Mouse (Mus musculus) embryonic facial prominence, embryonic 14.5 days (tissue): ENCODE data around the gene Mcat. TPM values are rescaled to one million over a fixed set of nuclear protein-coding genes. Genes with fewer than 3 reads are reported as not detected.

Experiments used
- ATAC-seq: fragments of 200-750 bp; cut with Nextera tagmentation; 2 replicates; pipeline ENCODE4 v1.8.0; 2017; ENCODE audit warnings: low read depth, moderate number of reproducible peaks, moderate TSS enrichment
- DNase-seq: peaks from one replicate; pipeline ENCODE4 v3.0.0-alpha.2; 2015; ENCODE audit warnings: low spot score
- H3K27ac ChIP-seq: fragments of 300-500 bp; sonication (generic); replicated peaks from 2 replicates; pipeline ENCODE4 v1.5.1; 2014; ENCODE audit warnings: low read depth, mild to moderate bottlenecking, low read length, moderate library complexity
- H3K27me3 ChIP-seq: fragments of 300-500 bp; sonication (generic); replicated peaks from 2 replicates; pipeline ENCODE4 v1.6.1; 2014; ENCODE audit warnings: low read length; ENCODE audit not compliant: control insufficient read depth, insufficient read depth
- H3K36me3 ChIP-seq: fragments of 300-500 bp; sonication (generic); 2 replicates; pipeline ENCODE4 v1.6.1; 2014; ENCODE audit warnings: low read length, mixed read lengths; ENCODE audit not compliant: control insufficient read depth, insufficient read depth
- H3K4me1 ChIP-seq: fragments of 300-500 bp; sonication (generic); 2 replicates; pipeline ENCODE4 v1.6.1; 2014; ENCODE audit warnings: antibody characterized with exemption, low read length; ENCODE audit not compliant: control insufficient read depth, insufficient read depth
- H3K4me2 ChIP-seq: fragments of 300-500 bp; sonication (generic); 2 replicates; pipeline ENCODE4 v1.6.1; 2014; ENCODE audit warnings: low read depth, mild to moderate bottlenecking, low read length, moderate library complexity, mixed read lengths
- H3K4me3 ChIP-seq: fragments of 300-500 bp; sonication (generic); 2 replicates; pipeline ENCODE4 v1.5.1; 2014; ENCODE audit warnings: low read depth, mild to moderate bottlenecking, low read length
- H3K9ac ChIP-seq: fragments of 300-500 bp; sonication (generic); 2 replicates; pipeline ENCODE4 v1.6.1; 2014; ENCODE audit warnings: low read depth, mild to moderate bottlenecking, low read length, moderate library complexity, mixed read lengths
- H3K9me3 ChIP-seq: fragments of 300-500 bp; sonication (generic); 2 replicates; pipeline ENCODE4 v1.6.1; 2016; ENCODE audit warnings: low read length; ENCODE audit not compliant: control insufficient read depth
- WGBS: fragments of 180-500 bp; shearing (Covaris S2); extraction: QIAGEN DNeasy Blood & Tissue Kit; methylation state at CpG from one replicate; pipeline ENCODE4 v1.1.7; 2014; 5-methylcytosine and 5-hydroxymethylcytosine counted together
- microRNA-seq: library from miRNA; unstranded; fragments of <30 nt; microRNA quantifications from one replicate; pipeline ENCODE4, GENCODE M21; 2016; ENCODE audit warnings: borderline number of aligned reads
- polyA plus RNA-seq: library from polyadenylated mRNA; unstranded; fragments of >200 nt; fragmentation: Nextera tagmentation; extraction: Ambion mirVana; gene quantifications from 2 replicates; pipeline ENCODE4 v1.2.1, GENCODE M21; 2014

Mcat gene
- polyA plus RNA-seq, 1 experiment from 2014 or later, result 34.9 TPM

DNA sequence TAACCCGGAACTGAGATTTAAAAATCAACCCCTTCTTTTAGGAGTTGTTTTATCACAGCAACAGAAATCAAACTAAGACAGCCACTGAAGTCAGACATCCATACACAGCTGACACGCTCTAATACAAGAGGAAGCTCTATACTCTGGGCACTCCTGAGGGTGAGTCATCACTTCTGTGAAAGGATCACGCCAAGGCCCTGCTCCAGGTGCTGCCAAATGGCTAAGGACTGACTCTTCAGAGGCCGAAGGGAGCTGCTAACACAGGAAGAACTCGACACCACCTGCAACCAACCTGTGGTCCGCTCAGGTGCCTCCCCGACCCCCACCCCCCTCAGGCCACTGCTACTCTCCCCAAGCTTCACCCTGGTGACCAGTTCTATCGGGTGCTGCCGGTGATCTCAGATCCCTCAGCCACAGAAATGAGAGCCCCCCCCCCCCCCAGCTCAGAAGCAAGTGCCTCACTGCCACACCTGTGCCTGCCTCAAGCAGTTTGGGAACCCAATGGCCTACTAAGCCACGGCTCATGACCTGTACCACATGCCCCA is 64.3 kb downstream of the Mcat start:
- peaks cover 44% of the 10 kb centered on the region; the same call in 1 of the 2 replicates for H3K36me3 ChIP-seq
- ATAC-seq, result no peak

GRCm38 (mm10) chr15:83497299-83497698 is 66.3 kb downstream of the Mcat start:
- 95% methylated on average over 6 of the region's 6 CpGs for WGBS
- no peak for ATAC-seq
- H3K36me3 ChIP-seq, result peaks cover 54% of the 10 kb centered on the region; the same call in 1 of the 2 replicates

More for the DNA sequence above, 64.3 kb downstream of the Mcat start:
- no peak overlapping the region for H3K4me3 ChIP-seq
- H3K27me3 ChIP-seq, result no peaks in the 10 kb centered on the region
- no peak overlapping the region for H3K9ac ChIP-seq
- H3K4me2 ChIP-seq, result no peak overlapping the region
- DNase-seq, result no peak
- WGBS, result 95% methylated on average over 10 of the region's 10 CpGs
- H3K27ac ChIP-seq, result no peak overlapping the region
- no peaks in the 10 kb centered on the region for H3K4me1 ChIP-seq
- H3K9me3 ChIP-seq, result no peaks in the 10 kb centered on the region

More at GRCm38 (mm10) chr15:83497299-83497698, 66.3 kb downstream of the Mcat start:
- no peak for DNase-seq
- no peaks in the 10 kb centered on the region for H3K9me3 ChIP-seq
- no peaks in the 10 kb centered on the region for H3K4me1 ChIP-seq
- H3K4me3 ChIP-seq, result no peak overlapping the region
- no peaks in the 10 kb centered on the region for H3K27me3 ChIP-seq
- H3K27ac ChIP-seq, result no peak overlapping the region
- no peak overlapping the region for H3K9ac ChIP-seq
- no peak overlapping the region for H3K4me2 ChIP-seq

Small RNA genes within 50 kb of the gene (microRNA-seq; reads per million reads assigned to microRNA genes)
- gene Gm24575, result not detected

Other genes with a start within 250 kb of the Mcat start
- gene Arfgap3, start 213.5 kb downstream of the Mcat start, polyA plus RNA-seq, result 57.0 and 63.3 TPM in 2 replicates
- 49.3 TPM in 2 replicates for gene Pacsin2, start 99.2 kb downstream of the Mcat start, polyA plus RNA-seq
- 9.4 and 11.3 TPM in 2 replicates for gene Ttll1, start 52.9 kb downstream of the Mcat start, polyA plus RNA-seq
- gene Bik, start 36.9 kb downstream of the Mcat start, polyA plus RNA-seq, result 5.2 and 5.6 TPM in 2 replicates
- gene Tspo, start 195 bp downstream of the Mcat start, polyA plus RNA-seq, result 56.7 and 70.8 TPM in 2 replicates
- 30.7 and 36.8 TPM in 2 replicates for gene Ttll12, start 31.4 kb upstream of the Mcat start, polyA plus RNA-seq
- 12.6 and 17.3 TPM in 2 replicates for gene Scube1, start 161.2 kb upstream of the Mcat start, polyA plus RNA-seq
- gene Mpped1, start 215.7 kb upstream of the Mcat start, polyA plus RNA-seq, result 5.2 and 6.9 TPM in 2 replicates